Mouse (Mus musculus) bone marrow macrophage, adult 2 months (primary cell): ENCODE measurements around the gene Nav2.

Experiments used
- CTCF ChIP-seq: IDR thresholded peaks from 2 replicates; pipeline ENCODE4 v1.5.1; 2012; ENCODE audit warnings: low read depth, mild to moderate bottlenecking, low read length, moderate library complexity
- POLR2A ChIP-seq: IDR thresholded peaks from 2 replicates; pipeline ENCODE4 v1.6.1; 2012; ENCODE audit warnings: mild to moderate bottlenecking, low read depth, low read length, borderline replicate concordance

- TF ChIP-seq POLR2A (no peak), CTCF (no peak)
These were observed 53.0 kb downstream of the Nav2 start for GRCm38 (mm10) chr7:48961501-48961900.
